Mouse (Mus musculus): ENCODE measurements around the gene Nostrin. TPM values are rescaled to one million over a fixed set of nuclear protein-coding genes. Genes with fewer than 3 reads are reported as not detected.

The Nostrin gene
- total and polyA plus RNA-seq, 3 experiments, result 0.47 TPM; not detected in 2

DNA sequence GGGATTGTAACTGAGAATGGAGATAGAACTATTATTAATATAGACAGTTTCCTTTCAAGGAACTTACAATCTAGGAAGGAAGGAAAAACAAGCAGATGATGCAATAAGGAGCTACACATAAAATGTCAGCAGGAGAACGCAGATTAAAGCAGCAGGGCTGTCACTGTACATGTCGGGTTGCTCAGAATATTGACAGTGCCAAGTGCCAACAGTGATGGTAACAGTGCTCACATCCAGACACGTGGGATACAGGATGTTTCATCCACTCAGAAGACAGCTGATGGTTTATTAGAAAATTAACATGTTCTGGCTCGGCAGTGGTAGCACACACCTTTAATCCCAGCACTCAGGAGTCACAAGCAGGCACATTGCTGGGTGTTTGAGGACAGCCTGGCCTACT is 18.8 kb upstream of the Nostrin start:
- TF ChIP-seq NELFE (IDR thresholded peaks at IDR 0.05; ENCODE audit: low read depth, low read length) (no peak), CHD1 (IDR thresholded peaks at IDR 0.05; ENCODE audit: low read depth, low read length) (no peak), MEF2A (IDR thresholded peaks at IDR 0.05; ENCODE audit: extremely low read depth, insufficient replicate concordance, low read depth, low read length, poor library complexity, severe bottlenecking) (no peak), RCOR1 (IDR thresholded peaks at IDR 0.05; ENCODE audit: low read depth, low read length) (no peak), ETS1 (IDR thresholded peaks at IDR 0.05; ENCODE audit: low read depth, low read length) (no peak), HCFC1 (IDR thresholded peaks at IDR 0.05; ENCODE audit: low read depth, low read length) (no peak), GABPA (IDR thresholded peaks at IDR 0.05; ENCODE audit: low read depth, low read length) (no peak), CHD2 (IDR thresholded peaks at IDR 0.05; ENCODE audit: low read length) (no peak), ZNF384 (IDR thresholded peaks at IDR 0.05; ENCODE audit: low read depth, low read length) (no peak), MAFK (IDR thresholded peaks at IDR 0.05; ENCODE audit: borderline replicate concordance, low read depth, low read length) (no peak), JUND (IDR thresholded peaks at IDR 0.05; ENCODE audit: low read depth, low read length) (no peak), GATA1 (IDR thresholded peaks at IDR 0.05; ENCODE audit: low read depth, low read length) (no peak)
- no peak for DNase-seq (ENCODE audit: low read depth, low spot score)
- no peaks in the 10 kb centered on the region for H3K79me2 ChIP-seq (ENCODE audit: control insufficient read depth, insufficient read depth, low read length, poor library complexity)

DNA sequence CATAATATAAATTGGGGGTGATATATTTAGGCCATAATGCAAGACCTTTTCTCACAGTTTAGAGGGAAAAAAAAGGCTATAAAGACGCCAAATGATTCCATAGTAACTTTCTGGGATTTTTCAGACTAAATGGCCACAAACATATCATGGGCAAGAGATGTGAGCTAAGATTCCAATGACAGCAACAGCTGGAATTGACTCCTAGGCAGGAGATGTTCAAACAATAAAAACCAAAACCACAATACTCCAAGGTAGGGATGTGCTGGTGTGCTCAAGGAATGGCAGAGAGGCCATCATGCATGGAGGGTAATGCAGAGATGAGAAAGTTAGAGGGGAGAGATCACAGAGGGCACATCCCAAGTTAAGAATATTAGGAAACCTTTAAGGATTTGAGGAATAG is 16.6 kb upstream of the Nostrin start:
- Histone ChIP-seq H3K27me3 (ENCODE audit: control insufficient read depth in 1 of 2, insufficient read depth in 2 of 2, low read length in 2 of 2) (no peaks in the 10 kb centered on the region), H3K36me3 (ENCODE audit: control insufficient read depth in 1 of 2, insufficient read depth in 2 of 2, low read length in 2 of 2) (no peaks in the 10 kb centered on the region), H3K9ac (ENCODE audit: control insufficient read depth, low read depth, low read length, poor library complexity, severe bottlenecking) (no peak overlapping the region), H3K79me2 (ENCODE audit: control insufficient read depth, insufficient read depth, low read length, poor library complexity) (no peaks in the 10 kb centered on the region), H3K27ac (ENCODE audit: control insufficient read depth, low read depth, low read length) (no peak overlapping the region), H3K4me1 (ENCODE audit: control insufficient read depth in 1 of 2, insufficient read depth in 2 of 2, low read length in 2 of 2) (no peaks in the 10 kb centered on the region), H3K9me3 (replicated peaks; ENCODE audit: insufficient read depth, low read length) (no peaks in the 10 kb centered on the region), H3K4me3 (ENCODE audit: control insufficient read depth in 1 of 2, insufficient read depth in 1 of 2, low read depth in 2 of 2, low read length in 2 of 2) (no peak overlapping the region)
- TF ChIP-seq TBP (IDR thresholded peaks at IDR 0.05; ENCODE audit: low read depth, low read length), result no peak
- DNase-seq (ENCODE audit: low read depth, low spot score), result no peak

More for the DNA sequence above, 18.8 kb upstream of the Nostrin start:
- no peaks in the 10 kb centered on the region for H3K27me3 ChIP-seq (ENCODE audit: control insufficient read depth in 1 of 2, insufficient read depth in 2 of 2, low read length in 2 of 2)
- no peak overlapping the region for H3K27ac ChIP-seq (ENCODE audit: control insufficient read depth, low read depth, low read length)
- H3K36me3 ChIP-seq (ENCODE audit: control insufficient read depth in 1 of 2, insufficient read depth in 2 of 2, low read length in 2 of 2), result no peaks in the 10 kb centered on the region
- H3K9ac ChIP-seq (ENCODE audit: control insufficient read depth, low read depth, low read length, poor library complexity, severe bottlenecking), result no peak overlapping the region
- H3K9me3 ChIP-seq (replicated peaks; ENCODE audit: insufficient read depth, low read length), result no peaks in the 10 kb centered on the region
- no peak overlapping the region for H3K4me3 ChIP-seq (ENCODE audit: control insufficient read depth in 1 of 2, insufficient read depth in 1 of 2, low read depth in 2 of 2, low read length in 2 of 2)
- H3K4me1 ChIP-seq (ENCODE audit: control insufficient read depth in 1 of 2, insufficient read depth in 2 of 2, low read length in 2 of 2), result no peaks in the 10 kb centered on the region

- H3K4me1 ChIP-seq (ENCODE audit: control insufficient read depth in 1 of 2, insufficient read depth in 2 of 2, low read length in 2 of 2), result no peaks in the 10 kb centered on the region
- no peak for DNase-seq (ENCODE audit: low read depth, low spot score)
- no peak overlapping the region for H3K4me3 ChIP-seq (ENCODE audit: control insufficient read depth in 1 of 2, insufficient read depth in 1 of 2, low read depth in 2 of 2, low read length in 2 of 2)
- no peaks in the 10 kb centered on the region for H3K79me2 ChIP-seq (ENCODE audit: control insufficient read depth, insufficient read depth, low read length, poor library complexity)
- no peaks in the 10 kb centered on the region for H3K9me3 ChIP-seq (replicated peaks; ENCODE audit: insufficient read depth, low read length)
- TF ChIP-seq SIN3A (IDR thresholded peaks at IDR 0.05; ENCODE audit: low read length) (no peak), CHD2 (IDR thresholded peaks at IDR 0.05; ENCODE audit: low read length) (no peak), MYC (IDR thresholded peaks at IDR 0.05; ENCODE audit: low read depth, low read length) (no peak), KAT2A (conservative IDR thresholded peaks at IDR 0.05; ENCODE audit: low read depth, low read length) (no peak), MAFK (IDR thresholded peaks at IDR 0.05; ENCODE audit: borderline replicate concordance, low read depth, low read length) (no peak), MEF2A (IDR thresholded peaks at IDR 0.05; ENCODE audit: extremely low read depth, insufficient replicate concordance, low read depth, low read length, poor library complexity, severe bottlenecking) (no peak), EP300 (IDR thresholded peaks at IDR 0.05; ENCODE audit: low read depth in 1 of 2, low read length in 2 of 2) (no peak), HCFC1 (IDR thresholded peaks at IDR 0.05; ENCODE audit: low read depth, low read length) (no peak)
- H3K36me3 ChIP-seq (ENCODE audit: control insufficient read depth in 1 of 2, insufficient read depth in 2 of 2, low read length in 2 of 2), result no peaks in the 10 kb centered on the region
- no peaks in the 10 kb centered on the region for H3K27me3 ChIP-seq (ENCODE audit: control insufficient read depth in 1 of 2, insufficient read depth in 2 of 2, low read length in 2 of 2)
- no peak overlapping the region for H3K9ac ChIP-seq (ENCODE audit: control insufficient read depth, low read depth, low read length, poor library complexity, severe bottlenecking)
- H3K27ac ChIP-seq (ENCODE audit: control insufficient read depth, low read depth, low read length), result no peak overlapping the region
These were observed 15.9 kb upstream of the Nostrin start for GRCm38 (mm10) chr2:69119718-69120117.
